Comparison of ENCODE assay signal across 11 mouse cellular contexts in genomic region chr5:142510061-142510414, GRCm38 (mm10). TPM values are rescaled to one million over a fixed set of nuclear protein-coding genes. Genes with fewer than 3 reads are reported as not detected.
DNase-seq lines count a peak whose midpoint lies in the region; ATAC-seq and TF ChIP-seq lines count a peak whose summit lies in the region.
"Had no signal": no experiment of that assay in that cellular context is flagged by ENCODE, and none has a peak within 500 bp of the region (broad histone marks: within the 10 kb centered on the region; RNA-seq: fewer than 3 reads in every experiment).

No protein-coding gene starts in this region.

- no peak for TF ChIP-seq CTCF in brain, embryonic 14.5 days (IDR thresholded peaks at IDR 0.05; ENCODE audit: borderline replicate concordance, extremely low read depth, insufficient read depth, insufficient read length)

- H3K4me1 ChIP-seq in heart, embryonic 13.5 days: peaks cover 26% of the 10 kb centered on the region
- peaks cover 7% of the 10 kb centered on the region for H3K4me1 ChIP-seq in forebrain, embryonic 14.5 days (ENCODE audit: control insufficient read depth, insufficient read depth, low read length)
- peaks cover 12% of the 10 kb centered on the region for H3K4me1 ChIP-seq in midbrain, embryonic 11.5 days (ENCODE audit: control insufficient read depth, insufficient read depth, low read length)

- H3K9me3 ChIP-seq in heart, embryonic 13.5 days: no peaks in the 10 kb centered on the region
- H3K9me3 ChIP-seq in forebrain, embryonic 14.5 days (replicated peaks; ENCODE audit: control insufficient read depth, low read length): no peaks in the 10 kb centered on the region
- no peaks in the 10 kb centered on the region for H3K9me3 ChIP-seq in midbrain, embryonic 11.5 days (ENCODE audit: control insufficient read depth, low read length)

- WGBS in heart, embryonic 13.5 days: 58% methylated on average over 7 of the region's 7 CpGs
- WGBS in forebrain, embryonic 14.5 days: 49% methylated on average over 7 of the region's 7 CpGs
- WGBS in midbrain, embryonic 11.5 days: 47% methylated on average over 7 of the region's 7 CpGs

- H3K4me2 ChIP-seq in heart, embryonic 13.5 days: no peak overlapping the region
- no peak overlapping the region for H3K4me2 ChIP-seq in forebrain, embryonic 14.5 days (ENCODE audit: low read length)
- no peak overlapping the region for H3K4me2 ChIP-seq in midbrain, embryonic 11.5 days

- 0 out of 2 replicates have a peak overlapping the region, but pooled peaks have one; percentile 20 for H3K9ac ChIP-seq in heart, embryonic 13.5 days
- H3K9ac ChIP-seq in forebrain, embryonic 14.5 days (ENCODE audit: low read length): peak overlapping the region; percentile 64; the same call in 1 of the 2 replicates
- H3K9ac ChIP-seq in midbrain, embryonic 11.5 days (ENCODE audit: low read length): peak overlapping the region; percentile 55

- no peak for DNase-seq in heart, postnatal 4 days
- DNase-seq in brain, embryonic 14.5 days (ENCODE audit: low read depth): peak; percentile 35
- DNase-seq in forebrain, embryonic 14.5 days (ENCODE audit: low spot score): no peak
- DNase-seq in midbrain, embryonic 11.5 days (ENCODE audit: low spot score, missing footprints): no peak
- no peak for DNase-seq in lung, postnatal 10 days
- DNase-seq: adrenal gland, postnatal 14 days; right cerebral cortex, postnatal 14 days had no signal

- peaks cover 7% of the 10 kb centered on the region for H3K36me3 ChIP-seq in heart, embryonic 13.5 days
- H3K36me3 ChIP-seq in forebrain, embryonic 14.5 days (ENCODE audit: control insufficient read depth, insufficient read depth, low read length): no peaks in the 10 kb centered on the region
- H3K36me3 ChIP-seq in midbrain, embryonic 11.5 days (ENCODE audit: control insufficient read depth, insufficient read depth, low read length): no peaks in the 10 kb centered on the region

- TF ChIP-seq POLR2A in brain, embryonic 14.5 days (IDR thresholded peaks at IDR 0.05; ENCODE audit: borderline replicate concordance, extremely low read depth, insufficient read depth, insufficient read length, poor library complexity, severe bottlenecking): no peak

- H3K27me3 ChIP-seq in heart, embryonic 13.5 days (replicated peaks): peaks cover 5% of the 10 kb centered on the region; the same call in 1 of the 2 replicates
- H3K27me3 ChIP-seq in forebrain, embryonic 14.5 days (replicated peaks; ENCODE audit: control insufficient read depth, insufficient read depth, low read length): no peaks in the 10 kb centered on the region
- no peaks in the 10 kb centered on the region; the same call in 1 of the 2 replicates for H3K27me3 ChIP-seq in midbrain, embryonic 11.5 days (ENCODE audit: control insufficient read depth, insufficient read depth, low read length)

- no peak overlapping the region for H3K4me3 ChIP-seq in heart, embryonic 13.5 days
- H3K4me3 ChIP-seq in forebrain, embryonic 14.5 days (ENCODE audit: low read depth, low read length): no peak overlapping the region
- no peak overlapping the region for H3K4me3 ChIP-seq in midbrain, embryonic 11.5 days (ENCODE audit: low read depth, low read length)

- H3K27ac ChIP-seq in heart, embryonic 13.5 days (replicated peaks): no peak overlapping the region
- H3K27ac ChIP-seq in forebrain, embryonic 14.5 days (ENCODE audit: low read depth, low read length): peak overlapping the region; percentile 68; the same call in 1 of the 2 replicates
- no peak overlapping the region for H3K27ac ChIP-seq in midbrain, embryonic 11.5 days (ENCODE audit: low read depth, low read length)

- no peak for ATAC-seq in heart, embryonic 13.5 days (ENCODE audit: extremely low read depth, insufficient number of reproducible peaks, low FRiP score, low TSS enrichment)
- ATAC-seq in forebrain, embryonic 14.5 days: peak; percentile 32; the same call in 1 of the 2 replicates
- ATAC-seq in midbrain, embryonic 11.5 days (ENCODE audit: low FRiP score): no peak
- ATAC-seq in erythroblast, adult 5-6 weeks (replicated peaks; ENCODE audit: low FRiP score, poor library complexity, severe bottlenecking): no peak
- ATAC-seq in CD4-positive, CD25-positive, alpha-beta regulatory T cell, adult 4 months: no peak

RNA-seq across cellular contexts. Expression of gene Papolb, which starts 19.8 kb away (rescaled TPM):
- polyA plus RNA-seq in heart, embryonic 13.5 days (2015; fragmentation: Nextera tagmentation; extraction: Ambion mirVana): 0.12 and 0.17 TPM in 2 replicates
- under 1 TPM; 0.18 to 0.19 TPM for total RNA-seq in heart, postnatal 4 days (2021)
- 0.34 and 0.49 TPM in 2 replicates for polyA plus RNA-seq in brain, embryonic 14.5 days (2012; rRNA removed)
- polyA plus RNA-seq in forebrain, embryonic 14.5 days (2014; fragmentation: Nextera tagmentation; extraction: Ambion mirVana): 0.15 and 0.27 TPM in 2 replicates
- 0.22 and 0.41 TPM in 2 replicates for polyA plus RNA-seq in midbrain, embryonic 11.5 days (2014; fragmentation: Nextera tagmentation; extraction: Ambion mirVana)
- total RNA-seq in erythroblast, adult 5-6 weeks (2015; ENCODE audit: low replicate concordance): not detected in 2 replicates
- total RNA-seq in erythroblast, adult 5-6 weeks (2017; ENCODE audit: low replicate concordance): not detected in 2 replicates
- polyA plus RNA-seq in CD4-positive, CD25-positive, alpha-beta regulatory T cell, adult 4 months (2017; shearing (Covaris generic)): not detected
- total RNA-seq: CH12.LX had no signal

RNA-seq across cellular contexts. Expression of gene Radil, which starts 40.9 kb away (rescaled TPM):
- polyA plus RNA-seq in heart, embryonic 13.5 days (2015; fragmentation: Nextera tagmentation; extraction: Ambion mirVana): 9.6 and 10.7 TPM in 2 replicates
- total RNA-seq in heart, postnatal 4 days (2021): 1 to 10 TPM; 3.7 to 5.6 TPM
- 18.6 and 23.2 TPM in 2 replicates for polyA plus RNA-seq in brain, embryonic 14.5 days (2012; rRNA removed)
- polyA plus RNA-seq in forebrain, embryonic 14.5 days (2014; fragmentation: Nextera tagmentation; extraction: Ambion mirVana): 5.9 and 10.0 TPM in 2 replicates
- polyA plus RNA-seq in midbrain, embryonic 11.5 days (2014; fragmentation: Nextera tagmentation; extraction: Ambion mirVana): 2.8 and 4.4 TPM in 2 replicates
- not detected in 2 replicates for total RNA-seq in erythroblast, adult 5-6 weeks (2015; ENCODE audit: low replicate concordance)
- total RNA-seq in erythroblast, adult 5-6 weeks (2017; ENCODE audit: low replicate concordance): not detected in 2 replicates
- not detected for polyA plus RNA-seq in CD4-positive, CD25-positive, alpha-beta regulatory T cell, adult 4 months (2017; shearing (Covaris generic))
- total RNA-seq: CH12.LX had no signal

RNA-seq across cellular contexts. Expression of gene Ap5z1, which starts 46.3 kb away (rescaled TPM):
- polyA plus RNA-seq in heart, embryonic 13.5 days (2015; fragmentation: Nextera tagmentation; extraction: Ambion mirVana): 6.9 and 7.4 TPM in 2 replicates
- 1 to 10 TPM; 6.0 to 8.2 TPM for total RNA-seq in heart, postnatal 4 days (2021)
- polyA plus RNA-seq in brain, embryonic 14.5 days (2012; rRNA removed): 26.2 and 35.1 TPM in 2 replicates
- polyA plus RNA-seq in forebrain, embryonic 14.5 days (2014; fragmentation: Nextera tagmentation; extraction: Ambion mirVana): 9.4 and 14.3 TPM in 2 replicates
- 8.8 and 10.5 TPM in 2 replicates for polyA plus RNA-seq in midbrain, embryonic 11.5 days (2014; fragmentation: Nextera tagmentation; extraction: Ambion mirVana)
- total RNA-seq in erythroblast, adult 5-6 weeks (2015; ENCODE audit: low replicate concordance): 4.2 and 4.8 TPM in 2 replicates
- total RNA-seq in erythroblast, adult 5-6 weeks (2017; ENCODE audit: low replicate concordance): 3.3 and 3.7 TPM in 2 replicates
- 10 to 100 TPM; 19.5 to 28.9 TPM for polyA plus RNA-seq in CD4-positive, CD25-positive, alpha-beta regulatory T cell, adult 4 months (2017; shearing (Covaris generic))
